Mouse (Mus musculus) frontal cortex, postnatal 25 days (tissue): ENCODE results near the gene Ppard.

Source experiments
- DNase-seq, 2 experiments: peaks; one replicate each; pipeline ENCODE4 v3.0.0; 2022; ENCODE audit warnings: low spot score in 2 of 2

The Ppard gene

GRCm38 (mm10) chr17:28254804-28255203, 22.3 kb downstream of the Ppard start:
- no peak for DNase-seq

- DNase-seq: no peak
Observed at GRCm38 (mm10) chr17:28255651-28256050, 23.2 kb downstream of the Ppard start.

GRCm38 (mm10) chr17:28256651-28257328, 24.3 kb downstream of the Ppard start:
- DNase-seq: no peak

- DNase-seq: no peak
Observed at GRCm38 (mm10) chr17:28258325-28258724, 25.8 kb downstream of the Ppard start.

- no peak for DNase-seq
Observed at GRCm38 (mm10) chr17:28259890-28260542, 27.5 kb downstream of the Ppard start.

- DNase-seq: no peak
Observed at GRCm38 (mm10) chr17:28260543-28260909, 28.0 kb downstream of the Ppard start.

- DNase-seq: no peak
Observed at GRCm38 (mm10) chr17:28261795-28262194, 29.3 kb downstream of the Ppard start.

GRCm38 (mm10) chr17:28263181-28263894, 30.8 kb downstream of the Ppard start:
- no peak for DNase-seq

- DNase-seq: no peak
Observed at GRCm38 (mm10) chr17:28267251-28267650, 34.8 kb downstream of the Ppard start.

- no peak for DNase-seq
Observed at GRCm38 (mm10) chr17:28270165-28270564, 37.7 kb downstream of the Ppard start.

GRCm38 (mm10) chr17:28271537-28272266, 39.2 kb downstream of the Ppard start:
- DNase-seq: no peak

GRCm38 (mm10) chr17:28272281-28272680, 39.8 kb downstream of the Ppard start:
- DNase-seq: no peak

GRCm38 (mm10) chr17:28272837-28273236, 40.3 kb downstream of the Ppard start:
- DNase-seq: no peak

- no peak for DNase-seq
Observed at GRCm38 (mm10) chr17:28274739-28275138, 42.2 kb downstream of the Ppard start.

GRCm38 (mm10) chr17:28277226-28277625, 44.7 kb downstream of the Ppard start:
- DNase-seq: no peak

GRCm38 (mm10) chr17:28277721-28278120, 45.2 kb downstream of the Ppard start:
- no peak for DNase-seq

- DNase-seq: no peak
Observed at GRCm38 (mm10) chr17:28278156-28278555, 45.7 kb downstream of the Ppard start.

- no peak for DNase-seq
Observed at GRCm38 (mm10) chr17:28279236-28279635, 46.7 kb downstream of the Ppard start.

GRCm38 (mm10) chr17:28279780-28280422, 47.4 kb downstream of the Ppard start:
- no peak for DNase-seq

GRCm38 (mm10) chr17:28280423-28280800, 47.9 kb downstream of the Ppard start:
- DNase-seq: no peak

- DNase-seq: no peak
Observed at GRCm38 (mm10) chr17:28280831-28281377, 48.4 kb downstream of the Ppard start.
